Mouse (Mus musculus) liver, embryonic 14 days (tissue): Measurements from ENCODE around the gene Pak4. TPM values are rescaled to one million over a fixed set of nuclear protein-coding genes. Genes with fewer than 3 reads are reported as not detected.

Source experiments
- polyA plus RNA-seq: library from polyadenylated mRNA; depleted of rRNA; stranded (reverse); fragments of >200 nt; gene quantifications from 2 replicates; pipeline ENCODE4 v1.2.3, GENCODE M21; 2012; rRNA removed

Gene Pak4
- polyA plus RNA-seq = 10.8 and 11.4 TPM in 2 replicates

GRCm38 (mm10) chr7:28597642-28598446, at the start of gene Pak4, which contains the start of gene Samd4b:
Gene Pak4 (minus strand): TSS chr7:28598185.
Gene Samd4b (minus strand): TSS chr7:28598144.

DNA sequence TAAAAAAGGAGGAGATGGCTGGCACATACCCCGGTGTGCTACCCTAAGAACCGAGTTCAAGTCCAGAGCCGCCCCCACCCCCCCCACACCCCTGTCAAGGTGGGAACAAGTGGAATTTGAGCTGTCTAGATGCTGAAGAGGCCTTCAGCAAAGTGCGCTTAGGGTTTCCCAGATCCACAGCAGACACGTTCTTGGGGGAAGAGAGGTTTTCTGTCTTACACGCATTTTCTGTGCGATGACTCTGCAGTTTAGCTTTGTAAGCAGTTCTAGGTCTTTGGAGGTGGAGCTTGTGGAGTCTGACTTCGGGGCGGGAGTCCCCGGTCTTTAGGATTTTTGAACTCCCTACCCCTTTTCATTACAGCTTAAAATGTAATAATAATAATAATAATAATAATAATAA, 33.1 kb upstream of the Pak4 start, which contains the start of gene Acp7:
Gene Acp7, minus strand, starts transcription at position 260 of the 400 bp plus-strand sequence.

DNA sequence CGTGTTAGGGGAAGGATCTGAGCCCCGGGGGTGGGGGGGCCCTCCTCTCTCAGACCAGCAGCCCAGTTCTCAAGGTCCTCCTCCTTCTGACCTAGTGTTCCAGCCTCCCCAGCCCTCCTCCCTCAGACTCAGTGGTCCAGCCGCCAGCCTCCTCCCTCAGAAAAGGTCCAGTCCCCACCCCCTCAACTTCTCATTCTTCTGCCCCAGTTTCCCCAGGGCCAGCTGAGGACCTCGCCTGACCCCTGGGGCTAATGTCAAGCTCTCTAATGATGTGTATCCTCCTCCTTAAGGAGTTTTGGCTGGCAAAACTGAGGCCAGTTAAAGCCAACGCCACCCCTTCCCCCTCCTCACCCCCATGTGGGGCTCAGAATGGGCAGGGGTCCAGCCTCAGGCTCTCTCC, 50.8 kb downstream of the Pak4 start, which contains the start of gene Nccrp1:
Gene Nccrp1, minus strand, starts transcription at position 101 of the 400 bp plus-strand sequence.

DNA sequence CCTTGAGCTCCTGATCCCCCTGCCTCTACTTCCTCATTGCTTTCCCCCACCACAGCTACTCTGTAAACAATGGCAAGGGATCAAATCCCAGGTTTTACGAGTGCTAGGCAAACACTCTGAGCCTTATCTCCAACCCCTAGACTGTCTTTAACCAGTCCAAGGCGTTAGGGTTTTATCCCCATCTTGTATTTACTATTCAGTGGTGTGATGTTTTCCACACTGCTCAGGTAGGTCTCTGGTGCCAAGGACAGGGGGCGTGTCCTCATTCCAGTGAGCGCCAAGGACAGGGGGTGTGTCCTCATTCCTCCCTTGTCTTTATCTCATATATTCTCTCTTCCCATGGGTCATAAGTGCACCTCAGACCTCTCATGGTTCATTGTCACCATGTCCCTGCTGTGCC, 57.5 kb downstream of the Pak4 start, which contains the start of gene Sycn:
Gene Sycn, plus strand, starts transcription at position 360 of the 400 bp plus-strand sequence.

GRCm38 (mm10) chr7:28522536-28522935, 75.4 kb downstream of the Pak4 start, which contains the start of gene Ifnl3:
Gene Ifnl3 (plus strand): TSS chr7:28522836.

GRCm38 (mm10) chr7:28510405-28510974, 87.5 kb downstream of the Pak4 start, which contains the start of gene Ifnl2:
Gene Ifnl2 (minus strand): TSS chr7:28510455.

Other genes starting within 250 kb of the Pak4 start
- 1,090 and 1,213 TPM in 2 replicates for gene Rps16, start 247.5 kb downstream of the Pak4 start, polyA plus RNA-seq
- gene Plekhg2, start 225.6 kb downstream of the Pak4 start, polyA plus RNA-seq = 2.6 and 3.3 TPM in 2 replicates
- 3.9 and 4.4 TPM in 2 replicates for gene Zfp36, start 217.9 kb downstream of the Pak4 start, polyA plus RNA-seq
- 18.2 and 20.2 TPM in 2 replicates for gene Med29, start 205.5 kb downstream of the Pak4 start, polyA plus RNA-seq
- 42.3 and 55.3 TPM in 2 replicates for gene Paf1, start 205.2 kb downstream of the Pak4 start, polyA plus RNA-seq
- 23.6 and 26.2 TPM in 2 replicates for gene Gmfg, start 160.7 kb downstream of the Pak4 start, polyA plus RNA-seq
- 0.38 and 0.40 TPM in 2 replicates for gene Lrfn1, start 146.2 kb downstream of the Pak4 start, polyA plus RNA-seq
- not detected in 2 replicates for gene Ifnl2, start 87.7 kb downstream of the Pak4 start, polyA plus RNA-seq
- gene Ifnl3, start 75.3 kb downstream of the Pak4 start, polyA plus RNA-seq = not detected in 2 replicates
- 0.09 and 0.10 TPM in 2 replicates for gene Sycn, start 57.3 kb downstream of the Pak4 start, polyA plus RNA-seq
- not detected in 2 replicates for gene Nccrp1, start 50.9 kb downstream of the Pak4 start, polyA plus RNA-seq
- 9.2 and 12.0 TPM in 2 replicates for gene Samd4b, start within 50 bp of the Pak4 start, polyA plus RNA-seq
- gene Acp7, start 33.1 kb upstream of the Pak4 start, polyA plus RNA-seq = not detected in 2 replicates
- 0.18 and 0.31 TPM in 2 replicates for gene Fbxo27, start 94.7 kb upstream of the Pak4 start, polyA plus RNA-seq
- 0.73 and 0.92 TPM in 2 replicates for gene Fbxo17, start 118.6 kb upstream of the Pak4 start, polyA plus RNA-seq
- gene Mrps12, start 143.6 kb upstream of the Pak4 start, polyA plus RNA-seq = 45.3 and 47.4 TPM in 2 replicates
- gene Sars2, start 143.8 kb upstream of the Pak4 start, polyA plus RNA-seq = 10.1 and 11.5 TPM in 2 replicates
- not detected in 2 replicates for gene Ccer2, start 158.0 kb upstream of the Pak4 start, polyA plus RNA-seq
- gene Sirt2, start 168.6 kb upstream of the Pak4 start, polyA plus RNA-seq = 15.5 and 18.1 TPM in 2 replicates
- gene Nfkbib, start 169.3 kb upstream of the Pak4 start, polyA plus RNA-seq = 15.0 and 16.6 TPM in 2 replicates
- 4.1 and 5.2 TPM in 2 replicates for gene Rinl, start 190.8 kb upstream of the Pak4 start, polyA plus RNA-seq
- gene Hnrnpl, start 210.4 kb upstream of the Pak4 start, polyA plus RNA-seq = 136 and 157 TPM in 2 replicates
- 52.2 and 62.2 TPM in 2 replicates for gene Ech1, start 227.0 kb upstream of the Pak4 start, polyA plus RNA-seq
- gene Lgals4, start 235.7 kb upstream of the Pak4 start, polyA plus RNA-seq = 2.5 and 2.7 TPM in 2 replicates